Mouse (Mus musculus) embryonic facial prominence, embryonic 11.5 days (tissue): Measurements from ENCODE around the gene Asf1a. TPM values are rescaled to one million over a fixed set of nuclear protein-coding genes. Genes with fewer than 3 reads are reported as not detected.
"Not testable (repeated sequence)": the region's sequence is repeated elsewhere in the genome, so short reads cannot be mapped to it uniquely, and the experiment has no call there.

ENCODE experiments used
- ATAC-seq: fragments of 200-750 bp; cut with Nextera tagmentation; replicated peaks from 2 replicates; pipeline ENCODE4 v1.8.0; 2017; ENCODE audit warnings: low read depth; ENCODE audit not compliant: insufficient number of reproducible peaks, low FRiP score, low TSS enrichment
- DNase-seq: peaks from one replicate; pipeline ENCODE4 v3.0.0-alpha.2; 2015; ENCODE audit warnings: low spot score
- H3K27ac ChIP-seq: fragments of 300-500 bp; sonication (generic); replicated peaks from 2 replicates; pipeline ENCODE4 v1.5.1; 2014; ENCODE audit warnings: mild to moderate bottlenecking, low read depth, low read length, control low read depth
- H3K27me3 ChIP-seq: fragments of 300-500 bp; sonication (generic); 2 replicates; pipeline ENCODE4 v1.6.1; 2014; ENCODE audit warnings: mild to moderate bottlenecking, low read length, moderate library complexity, mixed read lengths; ENCODE audit not compliant: control insufficient read depth, insufficient read depth
- H3K36me3 ChIP-seq: fragments of 300-500 bp; sonication (generic); replicated peaks from 2 replicates; pipeline ENCODE4 v1.6.1; 2014; ENCODE audit warnings: low read depth, mild to moderate bottlenecking, low read length, moderate library complexity, mixed read lengths; ENCODE audit not compliant: control insufficient read depth, insufficient read depth
- H3K4me1 ChIP-seq: fragments of 300-500 bp; sonication (generic); 2 replicates; pipeline ENCODE4 v1.6.1; 2014; ENCODE audit warnings: low read length, mixed read lengths; ENCODE audit not compliant: control insufficient read depth, insufficient read depth
- H3K4me2 ChIP-seq: fragments of 300-500 bp; sonication (generic); 2 replicates; pipeline ENCODE4 v1.6.1; 2014; ENCODE audit warnings: low read depth, mild to moderate bottlenecking, control low read depth, low read length, moderate library complexity
- H3K4me3 ChIP-seq: fragments of 300-500 bp; sonication (generic); 2 replicates; pipeline ENCODE4 v1.5.1; 2014; ENCODE audit warnings: low read depth, low read length, control low read depth
- H3K9ac ChIP-seq: fragments of 300-500 bp; sonication (generic); replicated peaks from 2 replicates; pipeline ENCODE4 v1.6.1; 2014; ENCODE audit warnings: mild to moderate bottlenecking, control low read depth, low read length
- H3K9me3 ChIP-seq: fragments of 300-500 bp; sonication (generic); replicated peaks from 2 replicates; pipeline ENCODE4 v1.6.1; 2016; ENCODE audit warnings: mild to moderate bottlenecking, low read length, inconsistent platforms, mixed read lengths; ENCODE audit not compliant: control insufficient read depth
- WGBS: fragments of 180-500 bp; shearing (Covaris S2); extraction: QIAGEN DNeasy Blood & Tissue Kit; methylation state at CpG from one replicate; pipeline ENCODE4 v1.1.7; 2014; 5-methylcytosine and 5-hydroxymethylcytosine counted together
- polyA plus RNA-seq: library from polyadenylated mRNA; unstranded; fragments of >200 nt; fragmentation: Nextera tagmentation; extraction: Ambion mirVana; gene quantifications from 2 replicates; pipeline ENCODE4 v1.2.1, GENCODE M21; 2014

Gene Asf1a
- polyA plus RNA-seq, 1 experiment from 2014 or later: 215 TPM

DNA sequence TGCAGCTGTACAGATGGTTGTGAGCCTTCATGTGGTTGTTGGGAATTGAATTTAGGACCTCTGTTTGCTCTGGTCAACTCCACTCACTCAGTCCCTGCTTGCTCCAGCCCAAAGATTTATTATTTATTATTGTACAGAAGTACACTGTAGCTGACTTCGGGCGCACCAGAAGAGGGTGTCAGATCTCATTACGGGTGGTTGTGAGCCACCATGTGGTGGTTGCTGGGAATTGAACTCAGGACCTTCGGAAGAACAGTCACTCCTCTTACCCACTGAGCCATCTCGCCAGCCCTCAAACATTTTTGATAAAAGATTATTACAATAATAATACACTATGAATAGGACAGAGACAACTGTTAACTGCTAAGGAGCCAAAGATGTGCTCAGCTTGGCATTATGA, 57.7 kb downstream of the Asf1a start:
- WGBS: 78% methylated on average over 5 of the region's 5 CpGs
- ATAC-seq: not testable (repeated sequence)

More for the DNA sequence above, 57.7 kb downstream of the Asf1a start:
- H3K9me3 ChIP-seq, H3K27me3 ChIP-seq, H3K4me1 ChIP-seq, H3K36me3 ChIP-seq, H3K4me2 ChIP-seq, H3K4me3 ChIP-seq, H3K9ac ChIP-seq, DNase-seq, H3K27ac ChIP-seq: not testable (repeated sequence)

Other genes starting within 250 kb of the Asf1a start
- 4.7 and 6.6 TPM in 2 replicates for gene Cep85l, start 216.8 kb upstream of the Asf1a start, polyA plus RNA-seq
- gene Mcm9, start 33.7 kb downstream of the Asf1a start, polyA plus RNA-seq: 16.2 and 18.2 TPM in 2 replicates
- gene Fam184a, start 154.4 kb downstream of the Asf1a start, polyA plus RNA-seq: 5.0 and 5.7 TPM in 2 replicates